Mouse (Mus musculus): ENCODE data around the gene Usp18.

GRCm38 (mm10) chr6:121274356-121274755, 28.6 kb downstream of the Usp18 start:
- TF ChIP-seq GATA1 (IDR thresholded peaks at IDR 0.05; ENCODE audit: borderline replicate concordance, low read length) (no peak), FLI1 (IDR thresholded peaks at IDR 0.05; ENCODE audit: low read length) (no peak)

All from megakaryocyte, embryonic 14.5 days (primary cell).